Mouse (Mus musculus) midbrain, embryonic 11.5 days (tissue): ENCODE measurements around the gene Atf4. TPM values are rescaled to one million over a fixed set of nuclear protein-coding genes. Genes with fewer than 3 reads are reported as not detected.

Source experiments
- ATAC-seq: fragments of 200-750 bp; cut with Nextera tagmentation; 2 replicates; pipeline ENCODE4 v1.8.0; 2017; ENCODE audit warnings: moderate TSS enrichment, moderate library complexity; ENCODE audit not compliant: low FRiP score
- DNase-seq: peaks from one replicate; pipeline ENCODE4 v3.0.0; 2015; ENCODE audit warnings: low spot score; ENCODE audit errors: missing footprints
- H3K27ac ChIP-seq: fragments of 300-500 bp; sonication (generic); 2 replicates; pipeline ENCODE4 v1.5.1; 2014; ENCODE audit warnings: low read depth, low read length
- H3K27me3 ChIP-seq: fragments of 300-500 bp; sonication (generic); 2 replicates; pipeline ENCODE4 v1.6.1; 2014; ENCODE audit warnings: mild to moderate bottlenecking, low read length, moderate library complexity, mixed read lengths; ENCODE audit not compliant: control insufficient read depth, insufficient read depth
- H3K36me3 ChIP-seq: fragments of 300-500 bp; sonication (generic); 2 replicates; pipeline ENCODE4 v1.6.1; 2014; ENCODE audit warnings: mild to moderate bottlenecking, low read length, moderate library complexity, mixed read lengths; ENCODE audit not compliant: control insufficient read depth, insufficient read depth
- H3K4me1 ChIP-seq: fragments of 300-500 bp; sonication (generic); 2 replicates; pipeline ENCODE4 v1.6.1; 2014; ENCODE audit warnings: low read length; ENCODE audit not compliant: control insufficient read depth, insufficient read depth
- H3K4me2 ChIP-seq: fragments of 300-500 bp; sonication (generic); 2 replicates; pipeline ENCODE4 v1.6.1; 2014; ENCODE audit warnings: mild to moderate bottlenecking, moderate library complexity
- H3K4me3 ChIP-seq: fragments of 300-500 bp; sonication (generic); 2 replicates; pipeline ENCODE4 v1.5.1; 2014; ENCODE audit warnings: low read depth, low read length
- H3K9ac ChIP-seq: fragments of 300-500 bp; sonication (generic); 2 replicates; pipeline ENCODE4 v1.6.1; 2014; ENCODE audit warnings: low read length
- H3K9me3 ChIP-seq: fragments of 300-500 bp; sonication (generic); 2 replicates; pipeline ENCODE4 v1.6.1; 2016; ENCODE audit warnings: low read length; ENCODE audit not compliant: control insufficient read depth
- WGBS: fragments of 180-500 bp; shearing (Covaris S2); extraction: QIAGEN DNeasy Blood & Tissue Kit; methylation state at CpG from one replicate; pipeline ENCODE4 v1.1.7; 2014; 5-methylcytosine and 5-hydroxymethylcytosine counted together
- polyA plus RNA-seq: library from polyadenylated mRNA; unstranded; fragments of >200 nt; fragmentation: Nextera tagmentation; extraction: Ambion mirVana; gene quantifications from 2 replicates; pipeline ENCODE4 v1.2.1, GENCODE M21; 2014

Atf4 gene
- 137 and 144 TPM in 2 replicates for polyA plus RNA-seq

GRCm38 (mm10) chr15:80254847-80255645, at the start of gene Atf4:
TSS of gene Atf4 (plus strand) at chr15:80255184.
- H3K9ac ChIP-seq = peak within 1 kb of the TSS; percentile 100
- H3K4me3 ChIP-seq = peak within 1 kb of the TSS; percentile 100
- H3K9me3 ChIP-seq = no peaks in the 10 kb centered on the region
- peak within 1 kb of the TSS; percentile 93 for H3K4me2 ChIP-seq
- no peaks in the 10 kb centered on the region for H3K27me3 ChIP-seq
- WGBS = under 1% methylated on average over 62 of the region's 62 CpGs
- H3K27ac ChIP-seq = peak within 1 kb of the TSS; percentile 97
- H3K4me1 ChIP-seq = peaks cover 18% of the 10 kb centered on the region
- ATAC-seq (peak; percentile 95), DNase-seq (peak; percentile 100)
- H3K36me3 ChIP-seq = peaks cover 14% of the 10 kb centered on the region

DNA sequence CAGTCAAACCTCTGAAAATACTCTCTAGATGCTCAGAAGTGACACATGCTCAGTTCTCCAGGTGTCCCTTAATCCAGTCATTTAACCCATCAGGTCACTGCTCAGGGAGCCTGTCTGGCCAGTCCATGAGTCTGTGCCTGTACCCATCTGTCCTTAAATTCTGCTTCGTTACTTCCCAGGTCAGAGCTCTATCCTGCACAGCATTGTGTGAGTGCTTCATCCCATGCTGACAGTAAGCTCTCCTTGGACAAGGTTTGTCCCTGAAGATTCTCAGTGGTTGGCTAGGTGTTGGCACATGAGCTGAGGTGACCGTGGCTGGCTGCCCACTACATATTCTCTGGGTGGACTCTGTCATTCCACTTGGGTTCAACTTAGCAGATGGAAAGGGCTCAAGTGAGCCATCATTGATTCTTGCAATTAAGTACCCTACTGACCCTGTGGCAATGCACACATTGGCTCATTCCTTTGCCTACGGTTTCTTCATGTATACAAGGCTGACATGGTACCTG, 48.9 kb upstream of the Atf4 start:
- DNase-seq (peak; percentile 28), ATAC-seq (no peak)
- Histone ChIP-seq H3K9me3 (no peaks in the 10 kb centered on the region), H3K36me3 (no peaks in the 10 kb centered on the region; the same call in 1 of the 2 replicates), H3K4me2 (no peak overlapping the region), H3K9ac (no peak overlapping the region), H3K27ac (no peak overlapping the region), H3K27me3 (no peaks in the 10 kb centered on the region), H3K4me3 (no peak overlapping the region), H3K4me1 (peaks cover 3% of the 10 kb centered on the region; the same call in 1 of the 2 replicates)
- WGBS = 88% methylated on average over 3 of the region's 3 CpGs

DNA sequence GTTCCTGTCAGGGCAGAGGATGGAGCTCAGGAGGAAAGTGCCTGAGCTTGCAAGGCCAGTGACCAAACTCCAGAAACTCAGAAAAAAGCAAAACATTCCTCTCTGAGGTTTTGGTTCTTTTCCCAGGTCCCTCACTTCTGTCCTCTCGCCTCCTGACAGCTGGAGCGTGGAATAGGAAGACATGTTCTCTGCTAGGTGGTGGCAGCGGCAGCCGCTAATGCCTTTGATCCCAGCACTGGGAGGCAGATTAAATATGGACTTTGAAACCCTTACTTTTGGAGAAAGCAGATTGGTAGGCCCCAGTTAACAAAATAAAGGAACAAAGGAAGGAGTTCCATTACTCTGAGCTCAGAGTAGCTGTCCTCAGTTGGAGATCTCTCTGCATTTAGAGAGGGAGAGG, 46.5 kb upstream of the Atf4 start:
- Histone ChIP-seq H3K27me3 (no peaks in the 10 kb centered on the region), H3K36me3 (peaks cover 9% of the 10 kb centered on the region), H3K4me2 (no peak overlapping the region), H3K27ac (no peak overlapping the region; the same call in 1 of the 2 replicates), H3K9ac (no peak overlapping the region), H3K9me3 (no peaks in the 10 kb centered on the region), H3K4me3 (no peak overlapping the region), H3K4me1 (peaks cover 3% of the 10 kb centered on the region; the same call in 1 of the 2 replicates)
- WGBS = 10% methylated on average over 4 of the region's 4 CpGs
- DNase-seq (peak; percentile 84), ATAC-seq (no peak)

DNA sequence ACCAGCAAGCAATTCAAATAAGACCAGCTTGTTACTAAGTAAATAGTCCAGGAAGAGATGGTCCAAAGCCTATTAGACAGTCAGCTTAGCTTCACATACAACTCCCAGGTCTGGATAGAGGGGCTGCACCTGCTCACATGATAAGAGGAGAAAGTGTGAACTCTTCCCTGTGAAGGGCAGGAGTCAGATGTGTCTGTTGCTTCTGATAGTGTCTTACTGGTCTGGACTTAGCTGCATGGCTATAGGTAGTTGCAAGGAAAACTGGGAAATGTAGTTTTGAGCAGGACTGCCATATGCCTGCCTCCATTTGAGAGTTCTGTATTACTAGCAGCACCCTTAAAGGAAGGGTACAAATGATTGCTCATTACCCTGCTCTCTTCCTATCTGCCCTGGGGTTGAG, 41.3 kb upstream of the Atf4 start:
- Histone ChIP-seq H3K9me3 (no peaks in the 10 kb centered on the region), H3K27me3 (no peaks in the 10 kb centered on the region), H3K9ac (no peak overlapping the region), H3K4me2 (no peak overlapping the region), H3K36me3 (peaks cover 9% of the 10 kb centered on the region), H3K4me1 (no peaks in the 10 kb centered on the region), H3K4me3 (no peak overlapping the region), H3K27ac (no peak overlapping the region)
- ATAC-seq = no peak
- peak; percentile 75 for DNase-seq

- ATAC-seq (no peak), DNase-seq (peak; percentile 79)
- Histone ChIP-seq H3K4me3 (no peak overlapping the region), H3K9ac (no peak overlapping the region), H3K9me3 (no peaks in the 10 kb centered on the region), H3K27me3 (no peaks in the 10 kb centered on the region), H3K36me3 (peaks cover 9% of the 10 kb centered on the region), H3K4me2 (no peak overlapping the region), H3K27ac (no peak overlapping the region), H3K4me1 (no peaks in the 10 kb centered on the region)
- 18% methylated on average over 10 of the region's 10 CpGs for WGBS
Measured at GRCm38 (mm10) chr15:80215716-80216479, 39.1 kb upstream of the Atf4 start.

DNA sequence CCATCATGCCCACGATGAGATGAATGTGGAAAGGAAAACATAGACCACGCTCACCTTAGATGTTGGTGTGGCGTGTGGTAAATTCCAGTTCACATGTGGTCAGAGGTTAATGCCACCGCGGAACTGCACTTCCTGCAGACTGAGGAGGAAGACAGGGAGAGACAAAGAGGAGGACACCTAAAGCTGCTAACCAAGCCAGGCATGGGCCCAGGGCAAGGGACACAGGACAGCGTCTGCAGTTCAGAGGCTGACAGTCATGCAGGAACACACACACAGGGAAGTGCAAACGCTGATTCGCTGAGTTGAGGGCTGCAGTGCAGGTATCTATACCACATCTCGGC, 38.5 kb upstream of the Atf4 start:
- ATAC-seq = no peak
- Histone ChIP-seq H3K9me3 (no peaks in the 10 kb centered on the region), H3K27ac (no peak overlapping the region), H3K36me3 (peaks cover 9% of the 10 kb centered on the region; the same call in 1 of the 2 replicates), H3K27me3 (no peaks in the 10 kb centered on the region), H3K4me3 (no peak overlapping the region), H3K9ac (no peak overlapping the region), H3K4me1 (no peaks in the 10 kb centered on the region), H3K4me2 (no peak overlapping the region)
- 66% methylated on average over 9 of the region's 9 CpGs for WGBS
- peak; percentile 77 for DNase-seq

DNA sequence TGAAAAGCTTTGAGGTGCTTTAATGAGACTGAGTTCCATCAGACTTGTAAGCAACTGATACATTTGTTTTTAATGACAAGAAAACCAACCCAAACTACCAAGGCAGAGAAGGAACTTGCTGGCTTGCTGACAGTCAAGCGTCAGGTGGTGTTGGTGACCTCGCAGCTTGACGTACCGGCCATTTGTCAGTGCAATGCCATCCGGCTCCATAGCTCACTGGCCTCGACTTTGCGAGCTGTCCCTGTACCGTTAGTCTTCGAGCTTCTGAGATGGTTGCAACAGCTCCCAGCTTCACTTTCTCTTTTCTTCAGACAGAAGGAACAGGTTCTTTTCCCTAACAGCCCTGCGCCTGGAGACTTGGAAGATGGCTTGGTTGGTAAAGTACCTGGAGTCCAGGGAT, 37.5 kb upstream of the Atf4 start:
- peak; percentile 68 for DNase-seq
- Histone ChIP-seq H3K27me3 (no peaks in the 10 kb centered on the region), H3K4me2 (no peak overlapping the region), H3K36me3 (no peaks in the 10 kb centered on the region), H3K9me3 (no peaks in the 10 kb centered on the region), H3K27ac (no peak overlapping the region), H3K4me1 (no peaks in the 10 kb centered on the region), H3K9ac (no peak overlapping the region), H3K4me3 (no peak overlapping the region)
- no peak for ATAC-seq
- WGBS = 92% methylated on average over 10 of the region's 10 CpGs

- no peak overlapping the region for H3K4me3 ChIP-seq
- H3K27me3 ChIP-seq = no peaks in the 10 kb centered on the region
- H3K4me1 ChIP-seq = no peaks in the 10 kb centered on the region
- WGBS = 52% methylated on average over 14 of the region's 14 CpGs
- H3K9ac ChIP-seq = no peak overlapping the region
- ATAC-seq (no peak), DNase-seq (peak; percentile 81)
- H3K36me3 ChIP-seq = no peaks in the 10 kb centered on the region
- no peak overlapping the region for H3K27ac ChIP-seq
- H3K9me3 ChIP-seq = no peaks in the 10 kb centered on the region
- no peak overlapping the region for H3K4me2 ChIP-seq
Measured at GRCm38 (mm10) chr15:80219211-80219610, 35.8 kb upstream of the Atf4 start.
